Mouse (Mus musculus) brown adipose tissue, adult 24 weeks (tissue): ENCODE measurements around the gene Ints11. TPM values are rescaled to one million over a fixed set of nuclear protein-coding genes. Genes with fewer than 3 reads are reported as not detected.

Experiments
- H3K27ac ChIP-seq: fragments of 200-500 bp; replicated peaks from 2 replicates; pipeline ENCODE4 v1.5.1; 2012; ENCODE audit warnings: low read depth, mild to moderate bottlenecking, low read length
- H3K4me1 ChIP-seq: fragments of 200-500 bp; 2 replicates; pipeline ENCODE4 v1.6.1; 2012; ENCODE audit warnings: low read length, mixed read lengths; ENCODE audit not compliant: control insufficient read depth, insufficient read depth, insufficient read length
- H3K4me3 ChIP-seq: fragments of 200-500 bp; 2 replicates; pipeline ENCODE4 v1.5.1; 2012; ENCODE audit warnings: low read depth, mild to moderate bottlenecking, low read length, moderate library complexity; ENCODE audit not compliant: insufficient read depth
- polyA plus RNA-seq: library from polyadenylated mRNA; stranded (reverse); fragments of >200 nt; gene quantifications from 2 replicates; pipeline ENCODE4 v1.2.4, GENCODE M21; 2012; ENCODE audit not compliant: missing spikeins, insufficient read depth, insufficient read length

Ints11 gene
- polyA plus RNA-seq: 12.9 and 15.1 TPM in 2 replicates

- peak within 1 kb of the TSS; percentile 77 for H3K4me3 ChIP-seq
- H3K4me1 ChIP-seq: peaks cover 3% of the 10 kb centered on the region
- peak within 1 kb of the TSS; percentile 29 for H3K27ac ChIP-seq
These were observed at the start of gene Ints11, which contains the start of gene Cptp for GRCm38 (mm10) chr4:155869317-155870033. TSS of gene Ints11 (plus strand) at chr4:155869546. TSS of gene Cptp (minus strand) at chr4:155869440.

- no peaks in the 10 kb centered on the region for H3K4me1 ChIP-seq
- no peak overlapping the region for H3K4me3 ChIP-seq
- no peak overlapping the region for H3K27ac ChIP-seq
These were observed 48.3 kb upstream of the Ints11 start for GRCm38 (mm10) chr4:155821025-155821424.

GRCm38 (mm10) chr4:155823443-155823842 is 45.9 kb upstream of the Ints11 start:
- Histone ChIP-seq H3K4me1 (no peaks in the 10 kb centered on the region), H3K4me3 (no peak overlapping the region), H3K27ac (no peak overlapping the region)

- H3K27ac ChIP-seq: no peak overlapping the region
- H3K4me1 ChIP-seq: peaks cover 10% of the 10 kb centered on the region
- H3K4me3 ChIP-seq: no peak overlapping the region
These were observed 39.5 kb upstream of the Ints11 start for GRCm38 (mm10) chr4:155829866-155830265.

GRCm38 (mm10) chr4:155830596-155830995 is 38.8 kb upstream of the Ints11 start:
- Histone ChIP-seq H3K4me3 (0 out of 2 replicates have a peak overlapping the region, but pooled peaks have one; percentile 8), H3K27ac (no peak overlapping the region), H3K4me1 (peaks cover 10% of the 10 kb centered on the region)

- Histone ChIP-seq H3K27ac (peak within 1 kb of the TSS; percentile 77), H3K4me3 (peak within 1 kb of the TSS; percentile 80), H3K4me1 (peaks cover 10% of the 10 kb centered on the region)
These were observed 38.1 kb upstream of the Ints11 start, which contains the start of gene Aurkaip1 for GRCm38 (mm10) chr4:155831205-155831766. TSS of gene Aurkaip1 (plus strand) at chr4:155831272.

- H3K4me1 ChIP-seq: peaks cover 10% of the 10 kb centered on the region
- H3K4me3 ChIP-seq: peak overlapping the region; percentile 80
- peak overlapping the region; percentile 77 for H3K27ac ChIP-seq
These were observed 37.5 kb upstream of the Ints11 start for GRCm38 (mm10) chr4:155831831-155832230.

- Histone ChIP-seq H3K27ac (peak overlapping the region; percentile 77), H3K4me3 (peak overlapping the region; percentile 80), H3K4me1 (peaks cover 11% of the 10 kb centered on the region)
These were observed 37.0 kb upstream of the Ints11 start for GRCm38 (mm10) chr4:155832321-155832720.

GRCm38 (mm10) chr4:155833234-155833633 is 36.1 kb upstream of the Ints11 start:
- Histone ChIP-seq H3K4me3 (no peak overlapping the region), H3K4me1 (peaks cover 19% of the 10 kb centered on the region), H3K27ac (no peak overlapping the region)

GRCm38 (mm10) chr4:155833836-155834235 is 35.5 kb upstream of the Ints11 start:
- Histone ChIP-seq H3K27ac (peak overlapping the region; percentile 60), H3K4me1 (peaks cover 21% of the 10 kb centered on the region), H3K4me3 (no peak overlapping the region)

- Histone ChIP-seq H3K4me3 (no peak overlapping the region), H3K27ac (peak overlapping the region; percentile 92), H3K4me1 (peaks cover 25% of the 10 kb centered on the region)
These were observed 31.8 kb upstream of the Ints11 start for GRCm38 (mm10) chr4:155837404-155838010.

- Histone ChIP-seq H3K27ac (peak overlapping the region; percentile 92), H3K4me1 (peaks cover 23% of the 10 kb centered on the region), H3K4me3 (no peak overlapping the region)
These were observed 30.9 kb upstream of the Ints11 start for GRCm38 (mm10) chr4:155838187-155839153.

GRCm38 (mm10) chr4:155839483-155839910 is 29.8 kb upstream of the Ints11 start, which contains the start of gene Mxra8:
TSS of gene Mxra8 (plus strand) at chr4:155839680.
- H3K4me3 ChIP-seq: peak within 1 kb of the TSS; percentile 58
- peak within 1 kb of the TSS; percentile 92 for H3K27ac ChIP-seq
- H3K4me1 ChIP-seq: peaks cover 19% of the 10 kb centered on the region
